Mouse (Mus musculus) lung, postnatal 0 days (tissue): Measurements from ENCODE around the gene Adam19. TPM values are rescaled to one million over a fixed set of nuclear protein-coding genes. Genes with fewer than 3 reads are reported as not detected.

Experiments
- ATAC-seq: fragments of 200-750 bp; cut with Nextera tagmentation; 2 replicates; pipeline ENCODE4 v1.8.0; 2017; ENCODE audit warnings: moderate library complexity
- DNase-seq: peaks from one replicate; pipeline ENCODE4 v3.0.0-alpha.2; 2016; ENCODE audit warnings: low spot score
- H3K27ac ChIP-seq: fragments of 300-500 bp; sonication (generic); 2 replicates; pipeline ENCODE4 v1.5.1; 2014; ENCODE audit warnings: antibody characterized with exemption, mild to moderate bottlenecking, low read length, mixed read lengths
- H3K27me3 ChIP-seq: fragments of 300-500 bp; sonication (generic); replicated peaks from 2 replicates; pipeline ENCODE4 v1.6.1; 2014; ENCODE audit warnings: low read length, mixed read lengths; ENCODE audit not compliant: insufficient read depth
- H3K36me3 ChIP-seq: fragments of 300-500 bp; sonication (generic); 2 replicates; pipeline ENCODE4 v1.6.1; 2014; ENCODE audit warnings: low read length, mixed read lengths; ENCODE audit not compliant: insufficient read depth
- H3K4me1 ChIP-seq: fragments of 300-500 bp; sonication (generic); 2 replicates; pipeline ENCODE4 v1.6.1; 2014; ENCODE audit warnings: antibody characterized with exemption, low read depth, low read length, mixed read lengths; ENCODE audit not compliant: insufficient read depth
- H3K4me2 ChIP-seq: fragments of 300-500 bp; sonication (generic); replicated peaks from 2 replicates; pipeline ENCODE4 v1.6.1; 2014; ENCODE audit warnings: low read depth, mild to moderate bottlenecking, low read length, moderate library complexity, mixed read lengths
- H3K4me3 ChIP-seq: fragments of 300-500 bp; sonication (generic); 2 replicates; pipeline ENCODE4 v1.5.1; 2014; ENCODE audit warnings: low read depth, low read length
- H3K9ac ChIP-seq: fragments of 300-500 bp; sonication (generic); replicated peaks from 2 replicates; pipeline ENCODE4 v1.6.1; 2014; ENCODE audit warnings: low read depth, mild to moderate bottlenecking
- H3K9me3 ChIP-seq: fragments of 300-500 bp; sonication (generic); 2 replicates; pipeline ENCODE4 v1.6.1; 2016; ENCODE audit warnings: low read length, mixed read lengths
- CTCF ChIP-seq: IDR thresholded peaks from 2 replicates; pipeline ENCODE4 v1.5.1; 2016; ENCODE audit warnings: antibody characterized with exemption, mild to moderate bottlenecking
- EP300 ChIP-seq: IDR thresholded peaks from 2 replicates; pipeline ENCODE4 v1.6.1; 2016; ENCODE audit warnings: antibody characterized with exemption, mild to moderate bottlenecking, control low read depth
- WGBS: fragments of 180-500 bp; shearing (Covaris S2); extraction: QIAGEN DNeasy Blood & Tissue Kit; methylation state at CpG from one replicate; pipeline ENCODE4 v1.1.7; 2014; 5-methylcytosine and 5-hydroxymethylcytosine counted together
- polyA plus RNA-seq: library from polyadenylated mRNA; unstranded; fragments of >200 nt; fragmentation: Nextera tagmentation; extraction: Ambion mirVana; gene quantifications from 2 replicates; pipeline ENCODE4 v1.2.1, GENCODE M21; 2015

Adam19 gene
- polyA plus RNA-seq, 1 experiment from 2014 or later, result 11.4 TPM

DNA sequence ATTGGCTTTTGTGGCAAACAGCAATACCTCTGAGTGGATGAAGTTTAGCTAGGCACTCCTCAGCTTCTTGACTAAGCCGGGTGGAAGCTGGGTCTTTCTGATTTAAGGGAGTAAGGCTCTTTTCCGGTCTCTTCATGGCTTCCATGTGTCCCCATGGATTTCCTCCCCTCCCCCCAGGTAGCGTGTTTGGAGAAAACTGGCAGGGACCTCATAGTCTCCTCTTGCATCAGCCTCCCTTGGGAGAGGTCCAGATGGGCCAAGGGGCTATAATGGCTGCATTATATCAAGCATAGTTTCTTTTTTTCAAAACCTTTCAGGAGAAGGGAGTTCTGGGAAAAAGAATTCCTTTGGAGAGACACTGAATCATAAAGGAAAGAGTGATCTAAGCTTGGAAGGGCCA, 28.8 kb downstream of the Adam19 start:
- H3K36me3 ChIP-seq, result no peaks in the 10 kb centered on the region
- peak; percentile 16 for ATAC-seq
- no peak overlapping the region for H3K4me2 ChIP-seq
- H3K27ac ChIP-seq, result peak overlapping the region; percentile 75
- no peaks in the 10 kb centered on the region for H3K9me3 ChIP-seq
- no peak overlapping the region for H3K4me3 ChIP-seq
- peak; percentile 77 for DNase-seq
- no peaks in the 10 kb centered on the region for H3K27me3 ChIP-seq
- H3K4me1 ChIP-seq, result peaks cover 35% of the 10 kb centered on the region; the same call in 1 of the 2 replicates
- WGBS, result 38% methylated on average over 3 of the region's 3 CpGs
- no peak overlapping the region for H3K9ac ChIP-seq
- TF ChIP-seq CTCF (no peak), EP300 (no peak)

DNA sequence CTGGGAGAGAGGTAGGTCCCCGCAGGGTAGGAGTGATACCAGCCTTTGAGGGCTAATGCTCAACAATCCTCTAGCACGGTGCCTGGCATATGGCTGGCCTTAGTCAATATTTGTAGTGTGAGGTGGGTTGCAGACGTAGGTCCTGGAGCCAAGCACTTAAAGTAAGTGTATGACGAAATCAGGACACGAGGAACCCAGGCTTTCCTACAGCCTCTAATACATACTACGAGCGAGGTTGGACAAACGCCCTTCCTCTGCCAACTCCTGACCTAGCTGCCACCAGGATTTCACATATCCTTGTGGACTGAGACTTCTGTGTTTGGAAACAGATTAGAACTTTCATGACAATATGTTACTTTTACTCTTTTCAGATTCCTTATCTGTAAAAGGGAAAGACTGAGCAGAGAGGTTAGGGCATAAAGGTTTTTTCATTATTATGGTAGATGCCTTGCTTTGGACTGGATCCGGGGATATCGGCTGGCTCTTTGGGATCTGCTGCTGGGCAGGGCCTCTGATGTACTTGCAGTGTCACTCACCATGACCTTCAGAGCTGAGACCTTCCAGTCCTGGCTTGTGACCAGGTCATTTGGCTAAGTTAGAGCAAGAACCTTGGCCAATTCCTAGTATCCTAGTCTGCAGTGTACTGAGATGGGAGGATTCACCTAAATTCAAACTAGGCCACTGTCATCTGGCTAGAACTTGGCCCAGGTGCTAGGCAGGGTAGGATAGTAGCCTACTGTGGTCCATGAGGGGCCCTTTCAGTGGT, 29.8 kb downstream of the Adam19 start:
- Histone ChIP-seq H3K27ac (peak overlapping the region; percentile 75), H3K9ac (no peak overlapping the region)
- peak; percentile 79 for ATAC-seq

DNA sequence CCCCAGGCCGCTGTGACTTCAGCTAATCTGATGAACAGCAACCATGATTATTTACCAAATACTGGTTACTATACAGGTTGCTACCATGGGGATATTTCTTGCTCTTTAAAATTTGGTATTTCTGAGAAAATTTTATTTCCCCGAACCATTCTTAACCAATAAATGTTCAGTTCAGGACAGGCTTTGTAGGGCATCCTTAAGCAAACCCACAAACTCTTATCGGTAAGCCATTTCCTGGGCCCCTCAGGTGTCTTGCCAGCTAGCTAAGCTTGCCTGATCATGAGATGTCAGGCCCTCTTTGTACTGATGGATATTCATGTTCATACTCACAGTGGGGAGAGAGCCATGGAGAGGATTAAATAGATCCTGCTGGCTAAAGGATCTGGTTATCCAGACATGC, 30.7 kb downstream of the Adam19 start:
- H3K4me3 ChIP-seq, result no peak overlapping the region
- no peak for TF ChIP-seq EP300
- no peak for TF ChIP-seq CTCF
- no peak for ATAC-seq
- no peak overlapping the region for H3K9ac ChIP-seq
- WGBS, result 89% methylated on average over 3 of the region's 3 CpGs
- no peaks in the 10 kb centered on the region for H3K27me3 ChIP-seq
- H3K4me2 ChIP-seq, result no peak overlapping the region
- peak overlapping the region; percentile 75 for H3K27ac ChIP-seq
- H3K9me3 ChIP-seq, result no peaks in the 10 kb centered on the region
- DNase-seq, result no peak
- no peaks in the 10 kb centered on the region for H3K36me3 ChIP-seq
- peaks cover 44% of the 10 kb centered on the region for H3K4me1 ChIP-seq

More for the DNA sequence above, 29.8 kb downstream of the Adam19 start:
- TF ChIP-seq CTCF (no peak), EP300 (peak; percentile 88)
- no peaks in the 10 kb centered on the region for H3K36me3 ChIP-seq
- H3K9me3 ChIP-seq, result no peaks in the 10 kb centered on the region
- H3K4me1 ChIP-seq, result peaks cover 41% of the 10 kb centered on the region; the same call in 1 of the 2 replicates
- no peak overlapping the region for H3K4me2 ChIP-seq
- WGBS, result 56% methylated on average over 10 of the region's 10 CpGs
- H3K4me3 ChIP-seq, result no peak overlapping the region
- DNase-seq, result peak; percentile 92
- H3K27me3 ChIP-seq, result no peaks in the 10 kb centered on the region

DNA sequence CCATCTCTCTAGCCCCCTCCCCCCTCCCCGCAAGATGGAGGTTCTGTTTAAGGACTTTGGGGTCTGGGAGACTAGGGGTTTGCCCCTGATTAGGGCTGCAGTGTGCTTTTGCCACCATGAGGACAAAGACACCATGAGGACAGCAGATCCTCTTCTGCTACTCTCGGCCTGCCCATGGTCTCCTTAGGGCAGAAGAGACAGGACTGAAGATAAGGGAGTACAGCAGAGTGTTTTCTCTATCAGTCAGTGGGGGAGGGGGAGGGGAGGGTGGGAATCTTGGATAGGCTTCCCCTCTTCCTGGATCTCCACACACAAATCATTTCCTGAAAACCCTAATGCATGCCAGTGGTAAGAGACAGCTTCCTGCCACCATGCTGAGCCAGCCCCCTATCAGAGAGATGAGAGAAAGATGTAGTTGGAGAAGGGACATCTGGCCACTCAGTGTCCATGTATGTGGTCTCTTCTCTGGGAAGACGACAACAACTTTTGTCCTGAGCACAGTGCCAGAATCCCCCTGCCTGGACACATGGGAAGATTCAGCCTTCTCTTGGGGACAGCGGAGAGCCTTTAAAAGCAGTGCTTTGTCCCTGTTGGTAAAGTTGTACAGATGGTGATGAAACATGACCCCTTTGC, 33.4 kb downstream of the Adam19 start:
- ATAC-seq (peak; percentile 78), DNase-seq (peak; percentile 91)
- Histone ChIP-seq H3K27ac (peak overlapping the region; percentile 80), H3K9ac (no peak overlapping the region), H3K36me3 (no peaks in the 10 kb centered on the region), H3K4me2 (no peak overlapping the region), H3K4me1 (peaks cover 47% of the 10 kb centered on the region), H3K27me3 (no peaks in the 10 kb centered on the region), H3K9me3 (no peaks in the 10 kb centered on the region), H3K4me3 (no peak overlapping the region)
- WGBS, result 42% methylated on average over 4 of the region's 4 CpGs
- no peak; the same call in 1 of the 2 replicates for TF ChIP-seq CTCF
- TF ChIP-seq EP300, result peak; percentile 70

DNA sequence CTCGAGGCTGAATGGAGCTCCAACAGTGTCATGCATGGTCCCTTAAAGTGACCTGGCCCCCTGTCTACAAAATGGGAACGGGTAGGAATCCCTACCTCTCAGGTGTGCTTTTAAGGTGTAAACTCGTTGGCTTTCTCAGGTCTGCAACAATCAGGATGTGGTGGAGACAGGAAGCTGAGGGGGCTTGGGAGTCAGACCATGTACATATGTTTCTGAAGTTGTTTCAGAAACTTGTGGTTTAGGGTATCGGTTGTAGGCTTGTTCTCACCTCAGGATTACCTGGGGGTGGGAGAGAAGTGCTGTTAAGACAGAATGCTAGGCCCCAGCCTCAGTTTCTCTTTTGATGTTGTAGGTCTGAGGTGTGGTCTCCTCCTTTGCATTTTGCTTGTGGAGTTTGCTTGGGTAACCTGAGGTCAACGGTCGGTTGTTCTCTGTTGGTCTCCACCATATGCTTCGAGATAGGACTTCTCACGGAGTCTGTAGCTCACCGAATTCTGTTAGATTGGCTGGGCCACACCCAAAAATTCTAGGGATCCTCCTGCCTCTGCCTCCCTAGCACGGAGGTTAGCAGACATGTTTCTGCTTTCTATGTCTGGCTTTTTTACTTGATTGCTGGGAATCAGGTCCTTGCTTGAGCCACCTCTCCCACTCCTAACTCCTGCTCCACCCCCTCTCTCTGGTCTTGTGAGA, 34.4 kb downstream of the Adam19 start:
- no peak for TF ChIP-seq EP300
- TF ChIP-seq CTCF, result no peak
- 86% methylated on average over 10 of the region's 10 CpGs for WGBS
- Histone ChIP-seq H3K27ac (peak overlapping the region; percentile 80), H3K9ac (no peak overlapping the region), H3K4me1 (peaks cover 41% of the 10 kb centered on the region), H3K4me2 (no peak overlapping the region), H3K27me3 (no peaks in the 10 kb centered on the region), H3K9me3 (no peaks in the 10 kb centered on the region), H3K4me3 (no peak overlapping the region), H3K36me3 (peaks cover 5% of the 10 kb centered on the region; the same call in 1 of the 2 replicates)
- ATAC-seq, result no peak
- DNase-seq, result no peak
